Mouse (Mus musculus): ENCODE data around the gene Sp6. TPM values are rescaled to one million over a fixed set of nuclear protein-coding genes. Genes with fewer than 3 reads are reported as not detected.

Gene Sp6
- polyA plus RNA-seq, 1 experiment from 2014 or later = 0.11 TPM

- peak overlapping the region; percentile 56 for H3K4me2 ChIP-seq
- H3K9ac ChIP-seq (ENCODE audit: low read depth, low read length) = no peak overlapping the region
- H3K4me1 ChIP-seq (ENCODE audit: control insufficient read depth, insufficient read depth, low read length) = peaks cover 22% of the 10 kb centered on the region
- no peak for ATAC-seq (replicated peaks; ENCODE audit: insufficient number of reproducible peaks, low FRiP score, low TSS enrichment)
- H3K27me3 ChIP-seq (ENCODE audit: control insufficient read depth, insufficient read depth, low read length) = peaks cover 55% of the 10 kb centered on the region
- no peaks in the 10 kb centered on the region for H3K9me3 ChIP-seq (replicated peaks; ENCODE audit: control insufficient read depth, low read length)
- H3K36me3 ChIP-seq (ENCODE audit: control insufficient read depth, insufficient read depth, low read length) = no peaks in the 10 kb centered on the region
- WGBS (ENCODE audit: insufficient replicate concordance) = 9% methylated on average over 10 of the region's 10 CpGs
- no peak overlapping the region for H3K4me3 ChIP-seq (ENCODE audit: low read depth, low read length)
- no peak overlapping the region for H3K27ac ChIP-seq (ENCODE audit: low read depth, low read length)
Measured at GRCm38 (mm10) chr11:97024977-97025376, 11.8 kb downstream of the Sp6 start.

DNA sequence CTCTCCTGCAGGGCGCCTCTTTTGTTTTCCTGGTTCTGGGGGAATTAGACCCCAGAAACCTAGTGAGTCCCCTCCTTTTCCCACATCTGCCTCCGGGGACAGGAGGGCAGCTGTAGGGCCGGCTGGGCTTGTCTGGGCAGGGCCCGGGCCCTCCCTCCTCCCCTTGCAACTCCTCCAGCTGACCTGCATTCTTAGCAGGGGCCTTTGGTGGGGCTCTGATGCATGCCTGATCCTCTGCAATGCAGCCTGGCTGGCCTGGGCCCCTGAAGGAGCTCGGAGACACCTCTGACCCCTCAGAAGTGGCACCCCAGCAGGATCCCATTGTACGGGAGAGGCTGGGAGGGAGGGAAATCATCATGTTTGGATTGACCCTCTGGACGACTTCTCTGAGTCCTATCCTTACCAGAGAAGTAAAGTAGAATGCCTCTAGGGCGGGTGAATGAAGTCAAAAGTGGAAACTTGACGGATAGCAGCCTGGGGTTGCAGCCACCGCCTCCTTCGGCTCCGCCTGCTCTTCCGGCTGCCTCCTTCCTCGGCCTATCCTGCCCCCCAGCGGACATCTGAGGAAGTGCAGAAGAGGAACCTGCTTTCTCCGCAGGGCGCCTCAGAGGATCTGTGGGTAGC lies 12.6 kb downstream of the Sp6 start:
- Histone ChIP-seq H3K4me3 (ENCODE audit: low read depth, low read length) (peak overlapping the region; percentile 22), H3K36me3 (ENCODE audit: control insufficient read depth, insufficient read depth, low read length) (no peaks in the 10 kb centered on the region), H3K27ac (ENCODE audit: low read depth, low read length) (peak overlapping the region; percentile 37), H3K27me3 (ENCODE audit: control insufficient read depth, insufficient read depth, low read length) (peaks cover 46% of the 10 kb centered on the region), H3K9ac (ENCODE audit: low read depth, low read length) (peak overlapping the region; percentile 44), H3K9me3 (replicated peaks; ENCODE audit: control insufficient read depth, low read length) (no peaks in the 10 kb centered on the region), H3K4me1 (ENCODE audit: control insufficient read depth, insufficient read depth, low read length) (peaks cover 29% of the 10 kb centered on the region), H3K4me2 (peak overlapping the region; percentile 56)
- 1% methylated on average over 17 of the region's 17 CpGs for WGBS (ENCODE audit: insufficient replicate concordance)
- ATAC-seq (replicated peaks; ENCODE audit: insufficient number of reproducible peaks, low FRiP score, low TSS enrichment) = no peak

DNA sequence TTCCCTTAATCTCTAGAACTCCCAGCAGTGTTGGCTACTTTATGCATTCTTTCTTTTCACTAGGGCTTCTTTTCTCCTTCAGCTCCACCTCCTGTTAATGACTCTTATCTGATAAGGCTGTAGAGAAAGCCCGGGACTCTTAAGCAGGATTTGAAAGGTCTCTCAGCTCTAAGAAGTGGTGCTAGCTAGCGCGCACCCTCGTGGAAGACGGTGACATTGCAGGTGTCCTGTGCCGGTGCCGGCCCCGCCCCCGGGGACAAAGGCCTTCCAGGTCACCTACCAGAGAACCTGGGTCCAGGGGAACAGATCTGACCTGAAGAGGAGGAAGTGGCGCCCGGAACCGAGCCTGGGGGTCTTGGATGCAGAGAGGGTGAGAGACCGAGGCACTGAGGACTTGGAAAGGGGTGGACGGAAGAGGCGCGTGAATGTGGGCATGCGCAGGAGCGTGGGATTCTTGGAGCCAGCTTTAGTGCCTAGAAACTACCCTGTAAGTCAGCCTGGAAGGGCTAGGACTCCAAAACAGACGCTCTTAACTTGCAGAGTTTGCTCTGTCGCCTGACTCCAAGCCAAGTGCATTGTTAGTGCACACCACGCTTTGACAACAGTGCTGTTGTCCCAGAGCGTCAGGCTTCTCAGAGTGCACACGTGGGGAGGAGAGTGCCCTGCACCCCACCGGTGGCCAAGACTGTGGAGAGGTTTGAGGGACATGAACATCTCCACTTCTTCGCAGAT lies 16.7 kb downstream of the Sp6 start, which contains the start of gene Scrn2:
Gene Scrn2, plus strand, starts transcription at position 253 of the 732 bp plus-strand sequence.
- 1% methylated on average over 25 of the region's 25 CpGs for WGBS (ENCODE audit: insufficient replicate concordance)
- Histone ChIP-seq H3K4me2 (peak within 1 kb of the TSS; percentile 87), H3K9ac (ENCODE audit: low read depth, low read length) (peak within 1 kb of the TSS; percentile 68), H3K27me3 (ENCODE audit: control insufficient read depth, insufficient read depth, low read length) (peaks cover 6% of the 10 kb centered on the region), H3K9me3 (replicated peaks; ENCODE audit: control insufficient read depth, low read length) (no peaks in the 10 kb centered on the region), H3K36me3 (ENCODE audit: control insufficient read depth, insufficient read depth, low read length) (peaks cover 3% of the 10 kb centered on the region; the same call in 1 of the 2 replicates), H3K4me3 (ENCODE audit: low read depth, low read length) (peak within 1 kb of the TSS; percentile 54), H3K4me1 (ENCODE audit: control insufficient read depth, insufficient read depth, low read length) (peaks cover 14% of the 10 kb centered on the region), H3K27ac (ENCODE audit: low read depth, low read length) (peak within 1 kb of the TSS; percentile 51; the same call in 1 of the 2 replicates)
- no peak; the same call in 1 of the 2 replicates for ATAC-seq (replicated peaks; ENCODE audit: insufficient number of reproducible peaks, low FRiP score, low TSS enrichment)

GRCm38 (mm10) chr11:97030426-97030825 lies 17.2 kb downstream of the Sp6 start:
- peaks cover under 1% of the 10 kb centered on the region for H3K27me3 ChIP-seq (ENCODE audit: control insufficient read depth, insufficient read depth, low read length)
- H3K27ac ChIP-seq (ENCODE audit: low read depth, low read length) = no peak overlapping the region
- 25% methylated on average over 15 of the region's 15 CpGs for WGBS (ENCODE audit: insufficient replicate concordance)
- peak overlapping the region; percentile 68 for H3K9ac ChIP-seq (ENCODE audit: low read depth, low read length)
- H3K9me3 ChIP-seq (replicated peaks; ENCODE audit: control insufficient read depth, low read length) = no peaks in the 10 kb centered on the region
- peaks cover 3% of the 10 kb centered on the region; the same call in 1 of the 2 replicates for H3K36me3 ChIP-seq (ENCODE audit: control insufficient read depth, insufficient read depth, low read length)
- ATAC-seq (replicated peaks; ENCODE audit: insufficient number of reproducible peaks, low FRiP score, low TSS enrichment) = no peak
- peak overlapping the region; percentile 54 for H3K4me3 ChIP-seq (ENCODE audit: low read depth, low read length)
- peaks cover 10% of the 10 kb centered on the region for H3K4me1 ChIP-seq (ENCODE audit: control insufficient read depth, insufficient read depth, low read length)
- H3K4me2 ChIP-seq = peak overlapping the region; percentile 87

DNA sequence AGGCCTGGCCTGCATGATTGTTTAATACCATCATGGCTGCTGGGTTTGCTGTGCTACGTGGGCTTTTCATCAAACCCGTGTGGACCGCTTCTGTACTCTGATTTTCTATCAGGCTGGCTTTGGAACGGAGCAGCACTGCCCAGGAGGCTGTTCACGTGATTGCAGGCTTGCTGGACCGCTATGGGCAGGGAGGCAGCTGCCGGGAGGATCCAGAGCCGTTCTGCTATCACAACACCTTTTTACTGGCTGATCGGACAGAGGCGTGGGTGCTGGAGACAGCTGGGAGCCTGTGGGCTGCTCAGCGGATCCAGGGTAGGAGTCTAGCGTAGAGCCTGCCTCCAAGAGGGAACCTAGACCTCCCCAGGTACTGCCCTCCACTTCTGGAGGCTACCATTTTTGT lies 18.8 kb downstream of the Sp6 start:
- H3K4me1 ChIP-seq (ENCODE audit: control insufficient read depth, insufficient read depth, low read length) = peaks cover 7% of the 10 kb centered on the region
- H3K4me3 ChIP-seq (ENCODE audit: low read depth, low read length) = no peak overlapping the region
- no peaks in the 10 kb centered on the region for H3K27me3 ChIP-seq (ENCODE audit: control insufficient read depth, insufficient read depth, low read length)
- no peak for ATAC-seq (replicated peaks; ENCODE audit: insufficient number of reproducible peaks, low FRiP score, low TSS enrichment)
- WGBS (ENCODE audit: insufficient replicate concordance) = 61% methylated on average over 12 of the region's 12 CpGs
- H3K27ac ChIP-seq (ENCODE audit: low read depth, low read length) = no peak overlapping the region
- peaks cover 3% of the 10 kb centered on the region; the same call in 1 of the 2 replicates for H3K36me3 ChIP-seq (ENCODE audit: control insufficient read depth, insufficient read depth, low read length)
- H3K9ac ChIP-seq (ENCODE audit: low read depth, low read length) = no peak overlapping the region
- H3K4me2 ChIP-seq = no peak overlapping the region
- H3K9me3 ChIP-seq (replicated peaks; ENCODE audit: control insufficient read depth, low read length) = no peaks in the 10 kb centered on the region

DNA sequence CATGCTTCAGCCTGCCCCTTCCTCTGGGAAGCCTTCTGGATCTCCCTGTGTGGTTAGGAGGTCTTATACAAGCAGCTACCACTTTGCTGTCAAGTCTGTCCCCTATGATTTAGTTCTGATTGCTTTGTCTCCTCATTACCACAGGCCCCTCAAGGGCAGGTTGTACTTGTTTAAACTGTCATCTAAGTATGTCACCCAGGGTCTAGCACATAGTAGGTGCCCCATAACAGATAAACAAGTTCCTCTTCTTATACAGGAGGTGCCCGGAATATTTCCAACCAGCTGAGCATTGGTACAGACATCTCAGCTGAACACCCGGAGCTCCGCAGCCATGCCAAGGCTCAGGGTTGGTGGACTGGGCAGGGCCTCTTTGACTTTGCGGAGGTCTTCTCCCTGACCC lies 19.3 kb downstream of the Sp6 start:
- Histone ChIP-seq H3K36me3 (ENCODE audit: control insufficient read depth, insufficient read depth, low read length) (peaks cover 3% of the 10 kb centered on the region; the same call in 1 of the 2 replicates), H3K9ac (ENCODE audit: low read depth, low read length) (no peak overlapping the region), H3K4me1 (ENCODE audit: control insufficient read depth, insufficient read depth, low read length) (peaks cover 7% of the 10 kb centered on the region), H3K4me3 (ENCODE audit: low read depth, low read length) (no peak overlapping the region), H3K27ac (ENCODE audit: low read depth, low read length) (no peak overlapping the region), H3K27me3 (ENCODE audit: control insufficient read depth, insufficient read depth, low read length) (no peaks in the 10 kb centered on the region), H3K4me2 (no peak overlapping the region), H3K9me3 (replicated peaks; ENCODE audit: control insufficient read depth, low read length) (no peaks in the 10 kb centered on the region)
- ATAC-seq (replicated peaks; ENCODE audit: insufficient number of reproducible peaks, low FRiP score, low TSS enrichment) = no peak
- WGBS (ENCODE audit: insufficient replicate concordance) = 91% methylated on average over 4 of the region's 4 CpGs

DNA sequence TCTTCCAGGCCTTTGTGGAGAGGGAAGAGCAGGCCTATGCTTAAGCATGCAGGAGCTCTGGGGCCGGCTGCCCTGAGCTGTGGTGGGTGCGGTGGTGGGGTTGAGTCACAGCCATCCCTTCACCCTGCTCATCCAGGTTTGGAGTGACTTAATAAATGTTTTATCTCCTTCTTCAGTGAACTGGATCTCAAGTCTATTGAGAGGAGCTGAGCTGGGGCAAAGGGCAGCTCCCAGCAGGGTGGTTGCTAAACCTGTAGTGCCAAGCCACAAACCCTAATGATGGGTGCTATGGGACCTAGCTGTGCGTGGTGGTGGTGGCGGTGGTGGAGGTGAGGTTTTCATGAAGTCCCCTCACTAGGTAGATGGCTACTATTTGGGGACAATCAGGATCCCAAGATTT lies 20.6 kb downstream of the Sp6 start:
- no peak overlapping the region for H3K9ac ChIP-seq (ENCODE audit: low read depth, low read length)
- H3K27me3 ChIP-seq (ENCODE audit: control insufficient read depth, insufficient read depth, low read length) = no peaks in the 10 kb centered on the region
- no peak for ATAC-seq (replicated peaks; ENCODE audit: insufficient number of reproducible peaks, low FRiP score, low TSS enrichment)
- H3K36me3 ChIP-seq (ENCODE audit: control insufficient read depth, insufficient read depth, low read length) = peaks cover 3% of the 10 kb centered on the region; the same call in 1 of the 2 replicates
- H3K4me2 ChIP-seq = no peak overlapping the region
- no peak overlapping the region for H3K27ac ChIP-seq (ENCODE audit: low read depth, low read length)
- WGBS (ENCODE audit: insufficient replicate concordance) = 81% methylated on average over 4 of the region's 4 CpGs
- peaks cover 7% of the 10 kb centered on the region for H3K4me1 ChIP-seq (ENCODE audit: control insufficient read depth, insufficient read depth, low read length)
- no peak overlapping the region for H3K4me3 ChIP-seq (ENCODE audit: low read depth, low read length)
- no peaks in the 10 kb centered on the region for H3K9me3 ChIP-seq (replicated peaks; ENCODE audit: control insufficient read depth, low read length)

DNA sequence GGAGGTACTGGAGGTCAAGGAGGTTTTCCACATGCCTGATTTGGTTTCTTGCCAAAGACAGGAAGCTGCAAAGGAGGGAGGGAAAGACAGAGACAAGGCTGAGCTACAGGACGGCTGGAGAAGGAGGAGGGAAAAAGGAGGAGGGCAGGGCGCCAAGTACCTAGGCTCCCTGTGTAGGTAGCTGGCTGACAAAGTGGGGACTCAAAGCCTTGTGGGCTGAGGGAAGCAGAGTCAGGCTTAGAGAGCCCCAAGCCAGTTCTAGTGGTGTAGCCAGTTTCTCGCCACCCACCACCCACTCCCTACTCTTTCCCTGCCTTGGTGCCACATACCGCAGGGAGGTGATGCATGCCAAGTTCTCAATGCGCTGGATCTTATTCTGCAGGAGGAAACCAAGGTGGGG lies 22.9 kb downstream of the Sp6 start:
- H3K27ac ChIP-seq (ENCODE audit: low read depth, low read length) = no peak overlapping the region
- no peaks in the 10 kb centered on the region for H3K9me3 ChIP-seq (replicated peaks; ENCODE audit: control insufficient read depth, low read length)
- H3K27me3 ChIP-seq (ENCODE audit: control insufficient read depth, insufficient read depth, low read length) = no peaks in the 10 kb centered on the region
- peaks cover 3% of the 10 kb centered on the region; the same call in 1 of the 2 replicates for H3K36me3 ChIP-seq (ENCODE audit: control insufficient read depth, insufficient read depth, low read length)
- no peak overlapping the region for H3K9ac ChIP-seq (ENCODE audit: low read depth, low read length)
- ATAC-seq (replicated peaks; ENCODE audit: insufficient number of reproducible peaks, low FRiP score, low TSS enrichment) = no peak
- no peak overlapping the region for H3K4me2 ChIP-seq
- 65% methylated on average over 5 of the region's 5 CpGs for whole genome bisulfite sequencing (ENCODE audit: insufficient replicate concordance)
- no peaks in the 10 kb centered on the region; the same call in 1 of the 2 replicates for H3K4me1 ChIP-seq (ENCODE audit: control insufficient read depth, insufficient read depth, low read length)
- H3K4me3 ChIP-seq (ENCODE audit: low read depth, low read length) = no peak overlapping the region

Data from heart, embryonic 11.5 days (tissue).